Mouse (Mus musculus) embryonic facial prominence, embryonic 15.5 days (tissue): ENCODE results near the gene Lyve1. TPM values are rescaled to one million over a fixed set of nuclear protein-coding genes. Genes with fewer than 3 reads are reported as not detected.
A peak's percentile ranks its signal among the peaks of the same experiment; 100 is the strongest.

Source experiments
- ATAC-seq: fragments of 200-750 bp; cut with Nextera tagmentation; 2 replicates; pipeline ENCODE4 v1.8.0; 2017; ENCODE audit warnings: low read depth, moderate TSS enrichment; ENCODE audit not compliant: insufficient number of reproducible peaks, low FRiP score, low TSS enrichment
- H3K27ac ChIP-seq: fragments of 300-500 bp; sonication (generic); replicated peaks from 2 replicates; pipeline ENCODE4 v1.5.1; 2015; ENCODE audit warnings: mild to moderate bottlenecking, inconsistent platforms
- H3K27me3 ChIP-seq: fragments of 300-500 bp; sonication (generic); 2 replicates; pipeline ENCODE4 v1.6.1; 2015; ENCODE audit warnings: inconsistent platforms
- H3K36me3 ChIP-seq: fragments of 300-500 bp; sonication (generic); 2 replicates; pipeline ENCODE4 v1.6.1; 2015; ENCODE audit warnings: mild to moderate bottlenecking, inconsistent platforms
- H3K4me1 ChIP-seq: fragments of 300-500 bp; sonication (generic); 2 replicates; pipeline ENCODE4 v1.6.1; 2015; ENCODE audit warnings: inconsistent platforms
- H3K4me2 ChIP-seq: fragments of 300-500 bp; sonication (generic); replicated peaks from 2 replicates; pipeline ENCODE4 v1.6.1; 2015; ENCODE audit warnings: mild to moderate bottlenecking, inconsistent platforms
- H3K4me3 ChIP-seq: fragments of 300-500 bp; sonication (generic); replicated peaks from 2 replicates; pipeline ENCODE4 v1.5.1; 2015; ENCODE audit warnings: mild to moderate bottlenecking, inconsistent platforms
- H3K9ac ChIP-seq: fragments of 300-500 bp; sonication (generic); 2 replicates; pipeline ENCODE4 v1.6.1; 2015; ENCODE audit warnings: inconsistent platforms
- H3K9me3 ChIP-seq: fragments of 300-500 bp; sonication (generic); replicated peaks from 2 replicates; pipeline ENCODE4 v1.6.1; 2016; ENCODE audit warnings: inconsistent platforms
- WGBS: fragments of 180-500 bp; shearing (Covaris S2); methylation state at CpG from one replicate; pipeline ENCODE4 v1.1.7; 2015; 5-methylcytosine and 5-hydroxymethylcytosine counted together
- polyA plus RNA-seq: library from polyadenylated mRNA; unstranded; fragments of >200 nt; fragmentation: Nextera tagmentation; extraction: Ambion mirVana; gene quantifications from 2 replicates; pipeline ENCODE4 v1.2.1, GENCODE M21; 2015

Gene Lyve1
- polyA plus RNA-seq, 1 experiment from 2014 or later = 14.4 TPM

DNA sequence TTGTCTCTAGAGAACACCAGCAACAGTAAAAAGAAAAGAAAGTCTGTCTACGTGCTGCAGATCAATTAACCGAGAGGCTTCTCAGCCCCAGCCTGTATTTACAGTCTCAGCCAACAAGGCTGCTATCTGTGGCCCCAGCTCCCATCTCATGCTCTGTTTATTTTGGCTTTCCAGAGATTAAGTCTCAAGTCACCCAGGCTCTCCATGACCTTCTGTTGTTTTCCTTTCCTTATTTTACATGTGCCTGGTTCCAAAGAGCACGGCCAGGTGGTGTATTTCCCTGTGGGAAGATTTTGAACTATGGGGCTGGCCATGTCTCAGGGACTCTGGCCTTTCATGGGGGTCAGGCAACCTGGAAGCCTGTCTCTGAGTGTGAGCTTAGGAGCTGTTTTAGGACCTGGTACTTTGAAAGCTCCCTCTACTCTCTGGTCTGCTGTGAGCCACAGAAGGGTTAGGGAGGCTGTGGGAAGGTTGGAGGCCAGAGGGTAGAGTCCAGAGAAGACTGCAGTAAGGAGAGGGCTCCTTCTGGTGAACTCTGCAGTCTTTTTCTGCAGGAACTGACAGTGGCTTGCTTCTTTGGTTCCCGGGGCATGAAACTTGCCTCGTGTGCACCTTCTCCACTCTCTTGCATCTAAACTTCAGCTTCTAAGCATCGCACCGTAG is 11.4 kb downstream of the Lyve1 start:
- Histone ChIP-seq H3K9me3 (no peaks in the 10 kb centered on the region), H3K27ac (no peak overlapping the region; the same call in 1 of the 2 replicates), H3K4me3 (no peak overlapping the region), H3K4me2 (no peak overlapping the region), H3K9ac (no peak overlapping the region), H3K36me3 (no peaks in the 10 kb centered on the region), H3K27me3 (no peaks in the 10 kb centered on the region), H3K4me1 (no peaks in the 10 kb centered on the region)
- 72% methylated on average over 7 of the region's 7 CpGs for WGBS
- no peak for ATAC-seq

DNA sequence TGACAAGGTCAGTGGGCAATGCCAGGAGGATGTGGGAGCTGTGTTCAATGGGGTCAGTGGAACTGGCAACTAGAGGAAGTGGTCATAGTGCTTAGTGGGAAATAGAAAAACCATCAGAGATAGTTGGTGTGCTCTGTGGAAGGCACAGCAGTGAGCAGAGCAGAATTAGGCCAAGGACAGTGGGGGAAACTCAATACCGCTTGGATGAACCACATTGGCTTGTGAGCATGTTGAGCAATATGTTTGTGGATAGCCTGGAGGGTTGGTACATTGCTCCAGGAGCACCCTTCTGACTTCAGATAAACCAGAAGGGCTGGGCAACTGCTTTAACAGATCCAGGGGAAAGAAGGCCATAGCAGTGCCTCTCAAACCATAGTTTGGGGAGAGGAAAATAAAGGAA is 14.7 kb downstream of the Lyve1 start:
- no peak overlapping the region for H3K4me3 ChIP-seq
- ATAC-seq = no peak

DNA sequence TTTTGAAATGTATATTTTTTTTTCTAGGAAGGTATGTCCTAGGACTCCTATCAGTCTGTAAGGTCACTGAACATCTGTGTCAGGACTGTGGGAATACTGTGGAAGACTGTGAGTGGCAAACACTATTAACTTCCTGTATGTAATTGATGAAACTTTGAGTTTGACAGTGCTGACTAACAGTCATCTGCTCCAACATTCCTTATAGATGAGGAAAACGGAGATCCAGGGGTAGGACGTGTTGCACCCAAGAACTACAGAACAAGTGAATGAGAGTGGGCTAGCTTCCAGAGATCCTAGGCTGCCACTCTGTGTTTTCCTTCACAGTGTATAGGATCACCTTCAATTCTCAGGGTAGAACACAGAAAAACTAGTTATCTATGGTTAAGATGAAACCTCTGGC is 15.7 kb downstream of the Lyve1 start:
- H3K4me3 ChIP-seq = no peak overlapping the region
- 74% methylated on average over 2 of the region's 2 CpGs for WGBS
- no peak for ATAC-seq

More for the DNA sequence above, 14.7 kb downstream of the Lyve1 start:
- H3K36me3 ChIP-seq = no peaks in the 10 kb centered on the region
- H3K9me3 ChIP-seq = no peaks in the 10 kb centered on the region
- no peak overlapping the region for H3K9ac ChIP-seq
- H3K4me1 ChIP-seq = peaks cover 1% of the 10 kb centered on the region; the same call in 1 of the 2 replicates
- H3K27me3 ChIP-seq = no peaks in the 10 kb centered on the region
- WGBS = 87% methylated on average over 1 of the region's 1 CpGs
- no peak overlapping the region for H3K27ac ChIP-seq
- no peak overlapping the region for H3K4me2 ChIP-seq

DNA sequence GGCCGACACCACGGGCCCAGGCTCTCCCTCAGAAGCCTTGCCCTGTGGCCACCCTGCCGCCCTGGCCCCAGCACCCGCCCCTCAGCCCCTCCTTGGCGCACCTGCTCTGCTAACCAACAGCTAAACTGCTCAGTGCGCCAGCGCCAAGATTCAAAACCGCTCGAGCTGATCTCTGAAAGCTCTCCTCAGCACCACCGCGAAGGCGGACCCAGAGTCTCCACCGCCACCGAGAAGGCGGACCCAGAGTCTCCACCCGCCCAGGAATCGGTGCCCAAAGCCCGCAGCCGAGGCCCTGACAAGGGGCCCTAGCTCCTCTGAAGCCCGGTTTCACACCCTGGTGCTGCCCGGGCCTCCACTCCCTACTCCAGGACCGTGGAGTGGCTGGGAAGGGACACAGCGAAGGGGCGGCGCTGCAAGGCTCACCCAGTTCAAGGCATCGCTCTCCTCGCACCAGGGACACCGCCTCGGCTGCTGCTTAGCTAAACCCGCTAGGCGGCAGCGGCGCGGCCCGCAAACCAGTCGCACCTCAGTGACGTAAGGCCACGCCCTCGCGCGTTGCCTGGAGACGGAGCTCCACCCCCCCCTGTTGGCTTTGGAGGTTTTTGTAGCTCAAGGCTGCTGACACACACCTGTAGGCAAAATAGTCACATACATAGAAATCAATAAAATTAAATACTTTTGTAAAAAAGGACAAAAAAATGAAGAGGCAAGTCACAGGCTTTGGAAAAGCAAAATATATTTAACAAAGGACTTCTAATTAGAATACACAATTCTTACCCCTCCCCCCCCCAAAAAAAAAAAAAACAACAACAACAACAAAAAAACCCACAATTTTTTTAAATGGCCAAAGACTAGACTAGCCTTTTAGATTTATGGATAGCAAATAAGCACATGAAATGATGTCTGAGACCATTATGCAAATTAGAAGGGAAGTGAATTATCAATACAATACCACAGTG is 18.8 kb downstream of the Lyve1 start, which contains the start of gene Rnf141:
Gene Rnf141, minus strand, starts transcription at position 542 of the 959 bp plus-strand sequence.
- Histone ChIP-seq H3K27ac (peak within 1 kb of the TSS; percentile 89), H3K27me3 (no peaks in the 10 kb centered on the region), H3K9ac (peak within 1 kb of the TSS; percentile 58), H3K36me3 (no peaks in the 10 kb centered on the region), H3K4me2 (peak within 1 kb of the TSS; percentile 85), H3K9me3 (no peaks in the 10 kb centered on the region), H3K4me3 (peak within 1 kb of the TSS; percentile 85), H3K4me1 (peaks cover 3% of the 10 kb centered on the region; the same call in 1 of the 2 replicates)
- under 1% methylated on average over 42 of the region's 42 CpGs for WGBS
- peak; percentile 91 for ATAC-seq

More for the DNA sequence above, 15.7 kb downstream of the Lyve1 start:
- Histone ChIP-seq H3K27me3 (no peaks in the 10 kb centered on the region), H3K4me2 (no peak overlapping the region), H3K9me3 (no peaks in the 10 kb centered on the region), H3K4me1 (peaks cover 3% of the 10 kb centered on the region; the same call in 1 of the 2 replicates), H3K27ac (no peak overlapping the region), H3K9ac (no peak overlapping the region), H3K36me3 (no peaks in the 10 kb centered on the region)

DNA sequence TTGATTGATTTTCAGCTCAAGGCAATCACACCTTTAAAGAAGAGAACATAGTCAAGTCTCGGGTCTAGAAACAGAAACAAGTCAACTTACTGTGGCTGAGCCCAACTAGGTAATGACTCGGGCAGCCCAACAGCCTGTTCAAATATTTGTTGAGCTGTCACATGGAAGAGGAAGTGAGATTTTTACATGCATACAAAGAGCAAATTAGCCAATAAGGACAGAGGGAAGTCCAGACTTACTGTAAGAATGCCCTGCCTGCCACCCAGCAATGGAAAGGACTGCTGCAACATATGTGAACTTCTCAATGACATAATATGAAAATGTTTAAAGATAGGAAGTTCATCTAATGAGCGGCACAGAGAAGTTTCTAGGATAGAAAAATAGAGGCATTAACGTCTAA is 22.7 kb downstream of the Lyve1 start:
- peaks cover 3% of the 10 kb centered on the region; the same call in 1 of the 2 replicates for H3K4me1 ChIP-seq
- H3K9me3 ChIP-seq = no peaks in the 10 kb centered on the region
- H3K27ac ChIP-seq = no peak overlapping the region
- H3K4me3 ChIP-seq = no peak overlapping the region
- H3K9ac ChIP-seq = no peak overlapping the region
- H3K27me3 ChIP-seq = no peaks in the 10 kb centered on the region
- H3K4me2 ChIP-seq = no peak overlapping the region
- H3K36me3 ChIP-seq = no peaks in the 10 kb centered on the region
- 78% methylated on average over 4 of the region's 4 CpGs for WGBS
- no peak for ATAC-seq

DNA sequence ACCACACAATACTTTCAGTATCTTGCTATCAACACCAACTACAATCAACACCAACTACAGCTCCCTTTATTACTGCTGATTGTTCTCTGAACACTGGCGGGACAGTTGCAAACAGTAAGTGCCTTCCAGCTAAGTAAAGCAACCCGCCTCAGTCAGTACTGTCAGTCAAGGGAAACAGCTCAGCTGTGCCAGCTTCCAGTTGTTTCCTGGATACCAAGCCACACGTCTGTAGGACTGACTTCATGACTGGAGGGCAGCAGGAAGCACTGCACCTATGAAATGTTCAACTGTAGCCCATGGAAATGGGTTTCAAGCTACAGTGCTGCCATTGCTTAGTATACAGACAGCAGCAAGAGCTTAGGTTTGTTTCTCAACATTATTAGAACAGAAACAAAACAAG is 28.5 kb downstream of the Lyve1 start:
- no peaks in the 10 kb centered on the region for H3K4me1 ChIP-seq
- no peaks in the 10 kb centered on the region for H3K27me3 ChIP-seq
- H3K27ac ChIP-seq = no peak overlapping the region
- H3K9me3 ChIP-seq = no peaks in the 10 kb centered on the region
- no peak overlapping the region for H3K4me2 ChIP-seq
- 43% methylated on average over 3 of the region's 3 CpGs for WGBS
- no peak overlapping the region for H3K9ac ChIP-seq
- H3K36me3 ChIP-seq = 0 out of 2 replicates have a peak, but pooled peaks cover 5% of the 10 kb centered on the region
- H3K4me3 ChIP-seq = no peak overlapping the region
- no peak for ATAC-seq

DNA sequence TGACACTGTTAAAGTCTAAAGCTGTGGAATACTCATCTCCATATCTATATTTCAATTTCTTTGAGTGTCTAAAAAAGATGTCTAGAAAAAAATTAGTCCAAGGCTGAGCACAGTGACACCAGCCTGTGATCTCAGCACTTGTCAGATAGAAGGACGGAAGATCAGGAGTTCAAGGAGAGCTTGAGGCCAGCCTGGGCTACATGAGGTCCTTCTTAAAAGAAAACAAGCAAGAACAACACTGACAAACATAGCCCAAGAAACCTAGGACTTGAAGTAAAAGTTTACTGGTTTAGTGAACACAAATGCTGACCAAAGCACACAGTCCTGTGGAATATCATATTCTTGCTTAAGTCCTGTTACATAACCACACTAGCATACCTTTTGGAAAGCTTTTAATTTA is 29.0 kb downstream of the Lyve1 start:
- Histone ChIP-seq H3K27me3 (no peaks in the 10 kb centered on the region), H3K4me3 (no peak overlapping the region), H3K9ac (no peak overlapping the region), H3K27ac (no peak overlapping the region), H3K4me2 (no peak overlapping the region), H3K9me3 (no peaks in the 10 kb centered on the region), H3K36me3 (peaks cover 8% of the 10 kb centered on the region; the same call in 1 of the 2 replicates), H3K4me1 (no peaks in the 10 kb centered on the region)
- no peak for ATAC-seq
- WGBS = 87% methylated on average over 1 of the region's 1 CpGs

DNA sequence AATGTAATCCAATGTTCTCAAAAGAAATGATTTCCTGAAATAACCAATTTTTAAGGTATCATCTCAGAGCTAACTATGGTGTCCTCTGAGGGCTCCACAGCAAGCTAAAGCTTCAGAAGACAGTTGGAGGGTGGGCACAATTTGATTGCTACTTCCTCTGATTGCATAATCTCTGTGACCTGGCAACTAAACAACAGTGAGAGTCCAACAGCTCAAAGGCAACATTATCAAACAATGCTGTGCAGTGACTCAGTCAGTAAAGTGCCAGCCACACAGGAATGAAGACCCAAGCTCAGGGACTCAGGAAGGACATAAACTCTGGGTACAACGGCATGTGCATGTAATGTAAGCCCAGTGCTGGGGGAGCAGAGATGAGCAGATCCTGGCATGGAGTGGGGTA is 30.0 kb downstream of the Lyve1 start:
- H3K4me3 ChIP-seq = no peak overlapping the region
- WGBS = 94% methylated on average over 1 of the region's 1 CpGs

DNA sequence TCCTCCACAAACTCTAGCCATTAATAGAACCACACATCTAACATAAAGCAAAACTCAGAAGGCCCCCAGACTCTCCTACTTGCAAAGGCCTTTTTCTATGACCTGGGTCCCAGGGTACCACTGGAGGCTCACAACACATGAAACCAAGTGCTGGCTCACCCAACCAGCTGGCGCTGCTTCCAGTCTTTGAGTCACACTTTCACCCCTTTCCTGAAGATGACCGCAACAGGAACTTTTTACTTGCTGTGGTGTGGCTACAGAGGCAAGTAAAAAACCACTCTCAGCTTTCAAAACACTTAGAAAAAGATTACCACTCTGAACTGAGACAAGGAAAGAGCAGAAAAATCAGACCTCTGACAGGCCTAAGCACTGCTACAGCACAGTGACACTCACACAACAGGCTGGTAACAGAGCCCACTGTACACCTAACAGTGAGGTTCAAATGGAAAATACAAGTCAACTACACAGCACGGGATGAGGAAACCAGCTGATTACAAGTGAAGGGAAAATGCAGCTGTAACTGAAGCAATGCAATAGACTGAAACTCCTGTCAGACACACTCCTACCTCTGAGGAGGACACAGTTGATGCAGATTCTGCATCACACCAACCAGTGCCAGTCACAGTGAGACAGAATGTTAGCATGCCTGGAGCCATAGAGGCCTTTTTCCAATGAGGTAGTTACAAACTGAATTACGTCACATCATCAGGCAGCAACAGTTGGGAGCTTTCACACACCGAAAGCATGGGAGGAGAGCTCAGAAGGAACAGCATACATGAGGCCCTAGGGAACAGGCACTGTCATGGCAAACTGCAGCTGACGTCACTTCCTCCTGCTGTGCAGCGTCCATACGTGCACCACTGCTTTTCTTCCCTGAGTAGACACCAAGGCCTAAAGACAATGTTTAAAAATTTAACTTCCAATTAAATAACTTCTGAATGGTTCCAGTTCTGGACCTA is 38.8 kb downstream of the Lyve1 start:
- peaks cover 29% of the 10 kb centered on the region for H3K36me3 ChIP-seq
- H3K4me3 ChIP-seq = no peak overlapping the region
- no peak overlapping the region for H3K4me2 ChIP-seq
- WGBS = 81% methylated on average over 8 of the region's 8 CpGs
- H3K9ac ChIP-seq = no peak overlapping the region
- H3K9me3 ChIP-seq = no peaks in the 10 kb centered on the region
- no peak for ATAC-seq
- H3K4me1 ChIP-seq = peaks cover 22% of the 10 kb centered on the region
- H3K27me3 ChIP-seq = no peaks in the 10 kb centered on the region
- H3K27ac ChIP-seq = no peak overlapping the region

More for the DNA sequence above, 30.0 kb downstream of the Lyve1 start:
- no peak overlapping the region for H3K4me2 ChIP-seq
- H3K27ac ChIP-seq = no peak overlapping the region
- no peak overlapping the region for H3K9ac ChIP-seq
- peaks cover 14% of the 10 kb centered on the region; the same call in 1 of the 2 replicates for H3K36me3 ChIP-seq
- ATAC-seq = no peak
- no peaks in the 10 kb centered on the region for H3K27me3 ChIP-seq
- H3K4me1 ChIP-seq = no peaks in the 10 kb centered on the region
- H3K9me3 ChIP-seq = no peaks in the 10 kb centered on the region

DNA sequence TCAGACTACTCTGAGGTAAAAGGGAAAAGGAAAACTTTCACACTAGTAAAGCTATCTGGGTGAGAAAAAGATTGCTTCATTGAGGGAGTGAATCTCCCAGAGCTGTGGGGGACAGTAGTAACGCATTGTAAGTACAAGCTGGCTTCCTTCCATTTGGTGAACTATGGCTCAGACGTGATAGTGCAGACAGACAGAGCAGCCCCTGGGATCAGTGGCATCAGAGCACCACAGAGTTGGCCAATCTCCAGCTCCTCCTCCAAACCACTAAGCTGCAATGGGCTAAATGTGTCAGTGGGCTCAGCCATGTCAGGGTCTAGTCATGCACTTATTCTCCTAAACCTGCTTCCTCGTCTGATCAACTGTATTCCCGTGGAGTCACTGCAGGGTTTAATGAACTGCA is 39.4 kb downstream of the Lyve1 start:
- no peak for ATAC-seq
- 59% methylated on average over 4 of the region's 4 CpGs for WGBS
- Histone ChIP-seq H3K27me3 (no peaks in the 10 kb centered on the region), H3K4me1 (peaks cover 22% of the 10 kb centered on the region), H3K4me2 (no peak overlapping the region), H3K36me3 (peaks cover 22% of the 10 kb centered on the region), H3K9ac (no peak overlapping the region), H3K27ac (no peak overlapping the region), H3K9me3 (no peaks in the 10 kb centered on the region), H3K4me3 (no peak overlapping the region)
